Mouse (Mus musculus) adrenal gland, postnatal 4 days (tissue): ENCODE measurements at regions not wholly inside any gene's neighbourhood (a gene's known extent, or its start where the extent isn't known, plus 50 kb on each side); places are given as distances from the start of the nearest gene placed in this dataset.

Source experiments
- DNase-seq, 2 experiments: peaks; one replicate each; pipeline ENCODE4 v3.0.0; 2021 to 2022; ENCODE audit warnings: low spot score in 2 of 2, mixed read lengths in 2 of 2

DNA sequence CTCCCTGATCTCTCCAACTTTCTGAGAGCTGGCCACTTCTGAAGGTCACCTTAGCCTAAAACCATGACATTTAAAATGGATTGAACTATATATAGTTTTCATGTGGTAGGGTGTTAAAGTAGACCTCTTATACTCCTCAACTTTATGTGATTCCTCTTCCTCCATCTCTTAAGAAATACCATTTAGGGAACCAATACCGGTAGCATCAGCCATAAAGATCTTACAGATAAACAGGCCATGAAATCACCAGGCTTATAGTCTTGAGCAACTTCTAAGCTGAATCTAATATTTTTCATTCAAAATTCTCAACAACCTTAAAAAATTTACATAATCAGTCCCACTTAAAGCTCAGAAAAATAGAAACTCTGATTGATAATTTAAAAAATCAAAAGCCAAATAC lies 56.2 kb downstream of the Rpl36a-ps1 start:
- no peak for DNase-seq

DNA sequence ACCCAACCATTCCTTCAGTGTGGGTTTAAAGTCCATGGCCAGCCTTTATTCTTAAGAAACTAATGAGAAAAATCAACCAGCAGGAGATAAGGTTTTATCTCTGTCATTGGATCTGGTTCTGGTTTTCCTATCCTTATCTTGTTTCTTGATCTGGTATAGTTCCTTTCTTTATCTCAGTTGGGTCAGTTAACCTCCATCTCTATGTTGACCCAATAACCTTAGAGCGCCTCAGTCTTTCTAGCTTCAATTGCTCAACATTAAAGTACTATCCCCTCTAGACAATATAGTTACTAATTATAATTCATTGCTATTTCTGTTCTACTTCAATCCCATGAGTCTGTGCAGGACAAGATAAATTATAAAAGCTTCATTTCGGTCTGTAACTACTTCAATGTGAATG lies 56.7 kb downstream of the Rpl36a-ps1 start:
- no peak for DNase-seq

- no peak for DNase-seq
Observed at GRCm38 (mm10) chr14:98933371-98933916, 60.7 kb downstream of the Rpl36a-ps1 start.

DNA sequence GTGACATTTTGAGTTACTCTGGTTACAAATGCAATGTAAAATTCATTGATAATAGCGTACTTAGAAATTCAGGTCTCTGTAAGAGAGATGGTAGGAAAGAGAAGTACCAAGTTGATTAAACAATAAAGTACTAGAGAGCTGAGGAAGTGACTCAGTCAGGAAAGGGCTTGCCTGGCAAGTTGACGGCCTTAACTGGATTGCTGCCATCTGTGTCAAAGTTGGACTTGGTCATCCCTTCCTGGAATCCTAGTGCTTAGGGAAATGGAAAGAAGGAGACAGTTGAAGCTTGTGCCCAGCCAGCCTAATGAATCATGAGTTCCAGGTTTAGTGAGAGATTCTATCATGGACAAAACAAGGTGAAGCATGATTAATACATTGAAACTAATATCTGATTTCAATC lies 64.8 kb downstream of the Rpl36a-ps1 start:
- no peak for DNase-seq

DNA sequence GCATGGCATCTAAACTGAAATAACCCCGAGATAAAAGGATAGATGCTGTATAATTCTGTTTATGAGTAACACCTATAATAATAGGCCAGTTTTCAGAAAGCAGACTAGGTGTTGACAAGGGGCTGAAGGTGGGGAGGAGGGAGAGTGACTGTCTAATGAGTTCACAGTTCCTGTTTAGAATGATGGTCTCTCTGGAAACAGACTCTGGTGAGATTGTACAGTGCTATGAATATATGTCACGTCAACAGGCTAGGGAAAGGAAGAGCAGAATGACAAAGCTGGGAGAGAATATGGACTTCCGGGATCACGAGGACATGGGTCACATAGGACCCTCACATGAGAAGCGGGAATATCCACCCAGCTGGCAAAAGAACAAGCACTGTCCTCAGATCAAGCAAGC lies 85.9 kb downstream of the Rpl36a-ps1 start:
- no peak for DNase-seq

DNA sequence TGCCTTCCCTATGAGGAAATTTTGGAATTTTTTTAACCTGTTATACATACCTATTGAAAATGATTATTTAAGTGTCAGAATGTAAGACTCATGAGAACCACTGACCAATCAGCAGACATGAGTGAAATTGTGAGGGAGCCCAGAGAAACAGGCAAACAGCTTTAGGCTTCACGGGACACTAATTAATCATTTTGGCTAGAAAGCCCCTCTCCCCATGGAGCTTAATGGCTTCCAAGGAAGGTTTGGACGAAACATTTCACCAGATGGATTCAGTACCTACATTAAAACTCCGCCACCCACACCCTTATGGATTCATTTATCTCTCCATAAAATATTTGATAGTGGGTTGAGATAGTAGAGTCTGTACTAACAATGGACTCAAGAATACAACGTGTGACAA lies 95.2 kb downstream of the Rpl36a-ps1 start:
- no peak for DNase-seq

GRCm38 (mm10) chr14:98897390-98897789 lies 96.7 kb downstream of the Rpl36a-ps1 start:
- no peak for DNase-seq

- DNase-seq = no peak
Observed at GRCm38 (mm10) chr14:98895933-98896332, 98.2 kb downstream of the Rpl36a-ps1 start.

DNA sequence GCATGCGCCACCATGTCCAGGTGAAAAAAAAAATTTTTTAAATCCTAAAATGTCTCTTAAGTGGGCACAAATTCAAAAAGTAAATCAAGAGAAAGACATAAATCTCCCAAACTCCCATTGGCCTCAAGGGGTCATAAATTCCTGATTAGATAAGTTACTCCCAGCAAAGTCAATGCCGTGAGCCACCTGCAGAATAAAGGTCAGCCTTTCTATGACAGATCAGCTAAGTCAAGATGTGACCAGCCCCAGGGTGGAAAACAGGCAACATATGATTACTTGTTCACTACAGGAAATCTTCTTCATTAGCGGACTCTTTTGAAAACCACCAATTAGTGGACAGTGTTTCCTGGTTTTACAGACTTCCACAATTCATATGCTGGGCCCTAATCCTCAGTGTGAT lies 101.4 kb downstream of the Rpl36a-ps1 start:
- DNase-seq = no peak

DNA sequence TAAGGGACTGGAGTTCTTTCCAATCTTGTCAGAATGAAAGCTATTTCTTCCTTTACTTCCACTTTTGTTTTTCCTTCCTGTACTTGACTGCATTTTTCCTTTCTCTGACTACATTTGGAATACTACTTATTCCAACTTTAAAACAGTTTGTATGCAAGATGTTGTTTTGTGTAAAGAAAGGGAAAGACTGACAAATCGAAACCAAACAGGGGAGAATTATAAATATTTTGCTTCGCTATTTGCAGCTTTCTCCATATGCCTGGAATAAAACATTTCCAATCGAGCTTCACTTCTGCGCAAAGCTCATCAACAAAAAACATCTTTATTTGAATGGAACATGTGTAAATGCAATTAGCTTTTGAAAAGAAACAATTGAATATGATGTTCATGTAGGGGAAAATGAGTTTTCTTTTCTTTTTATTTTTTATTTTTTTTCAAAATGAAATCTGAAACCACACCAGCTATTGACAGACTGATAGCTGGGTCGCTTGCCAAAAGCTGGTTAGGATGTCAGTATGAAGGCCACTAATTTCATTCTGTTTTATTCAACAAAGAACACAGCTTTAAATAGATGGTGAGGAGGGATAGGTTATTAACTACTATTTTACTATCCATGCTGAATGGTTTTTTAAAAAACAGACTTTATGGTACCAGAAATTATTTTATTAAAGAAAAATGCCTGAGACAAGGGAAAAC lies 102.7 kb downstream of the Rpl36a-ps1 start:
- no peak for DNase-seq

GRCm38 (mm10) chr14:98887588-98887987 lies 106.5 kb downstream of the Rpl36a-ps1 start:
- DNase-seq = no peak

GRCm38 (mm10) chr14:98886982-98887381 lies 107.1 kb downstream of the Rpl36a-ps1 start:
- no peak for DNase-seq

- no peak for DNase-seq
Observed at GRCm38 (mm10) chr14:98882586-98882985, 111.5 kb downstream of the Rpl36a-ps1 start.

- no peak for DNase-seq
Observed at GRCm38 (mm10) chr14:98877956-98878355, 116.2 kb downstream of the Rpl36a-ps1 start.

DNA sequence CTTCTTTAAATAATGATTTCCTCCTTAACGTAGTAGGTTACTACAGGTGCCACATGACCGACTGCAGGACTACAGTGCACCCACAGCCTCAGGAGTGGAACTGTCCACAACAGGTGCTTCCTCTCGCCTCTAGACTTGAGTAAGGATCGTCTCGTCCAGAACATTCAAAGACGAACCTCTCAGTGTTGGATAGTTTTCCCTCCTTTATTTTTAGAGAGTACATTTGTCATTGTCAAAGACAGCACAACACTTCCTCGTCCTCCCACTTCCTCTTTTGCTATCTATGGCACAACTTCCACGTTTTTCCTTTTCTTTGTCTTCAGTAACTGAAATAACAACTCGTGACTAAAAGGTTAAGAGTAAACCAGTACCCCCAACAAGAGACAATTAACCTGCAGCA lies 120.7 kb downstream of the Rpl36a-ps1 start:
- no peak for DNase-seq

DNA sequence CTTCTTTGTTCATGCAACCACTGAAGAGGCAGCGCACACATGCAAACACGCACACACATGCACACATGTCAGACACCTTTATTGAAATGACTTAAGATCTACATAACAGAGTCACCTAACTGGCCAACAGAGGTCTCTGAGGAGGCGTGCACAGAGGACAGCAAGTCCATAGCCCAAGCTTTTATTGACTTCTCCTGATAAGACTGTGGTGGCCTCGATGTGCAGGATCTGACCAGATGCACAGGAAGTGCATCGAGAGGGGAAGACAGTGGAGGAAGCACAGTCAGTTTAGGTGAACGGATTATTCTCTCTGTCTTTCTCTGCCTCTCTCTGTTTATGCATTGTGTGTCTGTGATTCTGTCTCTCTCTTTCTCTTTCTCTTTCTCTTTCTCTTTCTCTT lies 124.2 kb downstream of the Rpl36a-ps1 start:
- DNase-seq = no peak

DNA sequence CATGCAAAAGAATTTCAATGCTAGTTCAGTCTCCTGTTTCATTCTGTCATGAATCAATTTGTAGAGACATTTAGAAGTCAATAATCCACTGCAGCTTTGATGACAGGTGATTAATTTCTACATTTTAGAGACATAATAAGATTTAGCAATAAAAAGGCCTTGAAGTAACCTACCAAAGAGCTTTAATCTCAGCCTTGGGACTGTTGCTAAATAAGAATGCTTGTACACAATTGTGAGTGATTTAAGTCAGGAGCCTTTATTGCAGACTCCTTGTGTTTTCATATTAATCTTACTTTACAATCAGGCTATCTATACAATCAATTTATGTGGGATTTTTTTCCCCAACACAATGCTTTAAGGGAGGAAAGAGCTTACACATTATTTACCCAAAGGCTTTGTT lies 127.2 kb downstream of the Rpl36a-ps1 start:
- DNase-seq = no peak

DNA sequence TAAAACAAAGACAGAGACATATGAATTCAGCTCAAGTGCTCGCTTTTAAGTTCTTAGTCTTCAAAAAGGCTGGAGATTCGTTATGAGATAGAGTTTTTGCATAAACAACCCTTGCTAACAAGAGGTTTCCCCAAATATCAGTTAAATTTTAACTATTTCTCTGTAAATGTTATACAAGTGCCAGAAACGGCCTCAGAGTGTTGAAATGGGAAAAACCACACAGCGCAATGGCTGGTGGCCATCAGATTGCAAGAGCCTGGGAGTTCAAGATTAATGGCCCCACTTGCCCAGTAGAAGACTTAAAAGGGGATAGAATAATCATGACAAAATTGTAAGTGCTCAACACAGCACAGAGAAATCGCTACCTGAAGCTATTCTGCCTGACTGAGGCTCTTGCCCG lies 130.1 kb downstream of the Rpl36a-ps1 start:
- DNase-seq = no peak

- DNase-seq = no peak
Observed at GRCm38 (mm10) chr14:98863598-98863997, 130.5 kb downstream of the Rpl36a-ps1 start.

DNA sequence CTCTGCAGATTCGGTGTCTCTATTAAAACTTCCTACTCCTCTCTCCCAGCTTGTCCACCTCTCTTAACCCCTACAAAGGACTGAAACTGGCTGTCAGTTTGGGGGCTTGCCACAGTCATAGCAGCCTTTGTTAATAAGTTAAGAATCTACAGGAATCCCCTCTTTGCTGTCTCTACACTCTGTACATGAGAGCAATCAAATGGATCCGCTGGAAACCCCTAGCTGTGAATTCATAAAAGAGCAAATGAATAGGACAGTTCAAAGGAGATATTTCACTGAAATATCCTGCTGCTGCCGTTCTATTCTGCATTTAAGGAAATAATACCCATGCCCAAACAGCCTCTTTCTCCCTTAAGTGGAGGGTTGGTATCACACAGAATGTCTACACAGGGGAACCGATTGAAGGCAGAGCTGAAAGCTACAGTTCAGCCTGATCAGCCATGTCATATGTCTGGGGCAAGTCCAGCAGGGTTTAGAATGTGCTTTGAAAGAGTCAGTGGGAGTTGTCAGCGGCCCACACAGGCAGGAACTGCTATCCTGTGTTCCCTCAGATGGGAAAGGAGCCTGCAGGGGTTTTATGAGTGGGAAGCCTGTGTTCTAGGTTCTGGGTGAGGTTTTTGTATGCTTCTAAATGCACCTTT lies 131.9 kb downstream of the Rpl36a-ps1 start:
- no peak for DNase-seq

DNA sequence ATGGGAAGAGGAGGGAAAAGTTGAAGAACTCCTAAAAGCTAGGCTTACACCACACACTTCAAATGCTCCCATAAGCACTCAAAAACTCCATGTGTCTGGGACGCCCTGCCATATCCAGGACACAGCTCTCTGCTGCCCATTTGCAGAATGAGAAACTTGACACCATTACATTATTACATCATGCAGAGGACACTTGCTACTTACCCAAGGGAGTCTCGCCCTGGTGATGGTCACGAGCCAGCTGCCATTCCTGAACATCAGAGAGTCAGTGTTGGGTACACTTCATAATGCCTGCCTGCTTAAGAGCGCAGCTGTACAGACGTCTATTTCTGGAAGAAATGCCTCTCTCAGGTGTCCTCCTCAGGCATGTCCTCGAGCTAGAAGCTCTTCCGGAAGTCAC lies 135.3 kb downstream of the Rpl36a-ps1 start:
- DNase-seq = no peak

DNA sequence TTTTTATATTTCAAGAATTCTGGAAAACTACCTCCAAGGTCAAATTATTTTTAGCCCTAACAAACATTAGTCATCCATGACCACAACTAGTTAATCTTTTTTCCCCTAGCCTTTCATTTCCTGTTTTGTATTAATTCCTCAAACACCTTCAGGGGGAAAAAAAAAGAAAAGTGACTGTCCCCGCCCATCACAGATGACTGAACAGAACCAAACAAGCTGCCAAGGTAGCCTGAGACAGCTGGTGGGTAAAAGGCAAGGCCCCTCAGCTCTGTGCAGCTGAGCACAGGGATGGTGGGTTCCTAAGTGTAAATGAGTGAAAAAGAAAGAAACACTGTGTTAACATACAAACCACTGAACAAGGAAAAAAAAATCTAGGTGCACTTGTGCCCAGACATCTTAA lies 145.6 kb downstream of the Rpl36a-ps1 start:
- DNase-seq = no peak

- no peak for DNase-seq
Observed at GRCm38 (mm10) chr14:98844221-98844620, 149.9 kb downstream of the Rpl36a-ps1 start.
